Mouse (Mus musculus): ENCODE data around the gene Nudt9. TPM values are rescaled to one million over a fixed set of nuclear protein-coding genes. Genes with fewer than 3 reads are reported as not detected.

Nudt9 gene
- total and polyA plus RNA-seq, 3 experiments, result 61.9 to 116 (median 66.7) TPM

DNA sequence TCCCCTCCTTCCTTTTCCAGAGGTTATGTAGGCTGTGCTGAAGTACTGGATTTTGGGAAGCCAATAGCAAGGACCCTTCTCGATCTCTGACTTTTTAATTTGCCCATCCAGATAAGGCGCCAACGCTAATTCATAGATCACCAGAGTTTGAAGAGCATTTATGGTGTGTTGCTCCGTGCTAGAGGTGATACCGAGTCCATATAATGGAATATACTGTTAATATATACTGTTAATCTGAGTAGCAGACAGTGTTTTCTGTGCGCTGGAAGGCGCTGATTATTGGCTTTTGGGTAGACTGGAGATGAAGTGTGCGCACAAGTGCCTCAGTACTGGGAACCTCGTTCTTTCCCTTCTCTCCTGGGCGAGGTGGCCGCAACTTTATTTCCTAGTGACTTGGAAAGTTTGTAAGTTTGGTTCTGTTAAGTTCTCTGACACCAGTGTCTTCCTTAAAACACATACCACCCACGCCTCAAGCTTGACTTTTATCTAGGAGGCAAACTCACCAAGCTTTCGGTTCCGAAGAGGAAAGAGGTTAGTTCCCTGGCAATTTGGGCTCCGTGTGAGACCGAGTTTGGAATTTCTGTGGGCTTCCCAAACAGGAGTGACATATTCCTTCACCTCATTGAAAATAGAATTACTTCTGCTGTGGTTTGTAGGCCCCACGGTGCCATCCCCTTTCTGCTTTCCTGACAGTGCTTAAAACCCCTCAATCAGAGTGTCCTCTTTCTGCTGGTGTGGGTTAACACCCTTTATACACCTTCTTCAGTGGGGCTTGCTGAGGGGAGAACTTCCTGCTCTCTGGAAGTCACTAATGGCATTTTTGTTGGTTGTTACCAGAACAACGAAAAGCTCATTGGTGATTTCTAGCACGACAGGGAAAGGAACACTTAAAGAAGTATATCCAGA lies 1.3 kb downstream of the Nudt9 start:
- no peaks in the 10 kb centered on the region for H3K9me3 ChIP-seq (replicated peaks)
- TF ChIP-seq CTCF (IDR thresholded peaks at IDR 0.05; ENCODE audit: low read depth, low read length) (no peak), POLR2AphosphoS5 (IDR thresholded peaks at IDR 0.05; ENCODE audit: insufficient replicate concordance, low read depth, low read length) (no peak), TAL1 (conservative IDR thresholded peaks at IDR 0.05; ENCODE audit: low read depth, low read length) (no peak), GATA2 (IDR thresholded peaks at IDR 0.05; ENCODE audit: borderline replicate concordance, low read depth, low read length) (no peak), GATA1 (IDR thresholded peaks at IDR 0.05; ENCODE audit: borderline replicate concordance, low read length) (no peak)
- H3K4me1 ChIP-seq (ENCODE audit: insufficient read depth, low read depth, low read length), result peaks cover 32% of the 10 kb centered on the region
- H3K36me3 ChIP-seq (replicated peaks), result peaks cover 31% of the 10 kb centered on the region
- H3K27me3 ChIP-seq (ENCODE audit: insufficient read depth, low read length), result no peaks in the 10 kb centered on the region
- peak; percentile 10 for DNase-seq (ENCODE audit: low spot score)
- ATAC-seq (ENCODE audit: extremely low read depth, insufficient number of reproducible peaks, low FRiP score, poor library complexity, severe bottlenecking), result no peak
- peak overlapping the region; percentile 96 for H3K4me3 ChIP-seq (ENCODE audit: low read depth, low read length)

DNA sequence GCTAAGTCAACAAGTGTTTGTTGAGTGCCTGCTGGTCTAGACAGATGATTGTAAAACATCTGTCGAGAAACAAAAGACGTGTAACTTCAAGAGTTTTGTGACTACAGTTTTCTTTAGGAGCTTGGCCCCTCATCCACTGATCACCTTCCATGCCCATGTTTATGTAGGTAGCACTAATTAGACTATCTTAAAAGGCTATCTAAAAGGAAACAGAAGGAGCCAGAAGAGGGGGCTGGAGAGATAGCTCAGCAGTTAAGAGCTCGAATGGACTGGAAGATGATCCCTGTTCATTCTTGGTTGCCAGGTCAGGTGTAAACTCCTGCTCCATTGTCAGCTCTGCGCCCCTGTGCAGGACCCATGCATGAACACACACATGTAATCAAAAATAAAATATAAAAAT lies 2.0 kb downstream of the Nudt9 start:
- Histone ChIP-seq H3K4me3 (ENCODE audit: low read depth, low read length) (peak overlapping the region; percentile 96; the same call in 1 of the 2 replicates), H3K4me1 (ENCODE audit: insufficient read depth, low read depth, low read length) (peaks cover 37% of the 10 kb centered on the region), H3K9me3 (replicated peaks) (no peaks in the 10 kb centered on the region), H3K27me3 (ENCODE audit: insufficient read depth, low read length) (no peaks in the 10 kb centered on the region), H3K36me3 (replicated peaks) (peaks cover 36% of the 10 kb centered on the region)
- no peak for TF ChIP-seq CTCF (IDR thresholded peaks at IDR 0.05; ENCODE audit: low read depth, low read length)
- no peak for TF ChIP-seq TAL1 (conservative IDR thresholded peaks at IDR 0.05; ENCODE audit: low read depth, low read length)
- no peak for TF ChIP-seq POLR2AphosphoS5 (IDR thresholded peaks at IDR 0.05; ENCODE audit: insufficient replicate concordance, low read depth, low read length)
- no peak for TF ChIP-seq GATA1 (IDR thresholded peaks at IDR 0.05; ENCODE audit: borderline replicate concordance, low read length)
- no peak for TF ChIP-seq GATA2 (IDR thresholded peaks at IDR 0.05; ENCODE audit: borderline replicate concordance, low read depth, low read length)
- ATAC-seq (ENCODE audit: extremely low read depth, insufficient number of reproducible peaks, low FRiP score, poor library complexity, severe bottlenecking) (peak; percentile 12; the same call in 1 of the 2 replicates), DNase-seq (ENCODE audit: low spot score) (no peak)

DNA sequence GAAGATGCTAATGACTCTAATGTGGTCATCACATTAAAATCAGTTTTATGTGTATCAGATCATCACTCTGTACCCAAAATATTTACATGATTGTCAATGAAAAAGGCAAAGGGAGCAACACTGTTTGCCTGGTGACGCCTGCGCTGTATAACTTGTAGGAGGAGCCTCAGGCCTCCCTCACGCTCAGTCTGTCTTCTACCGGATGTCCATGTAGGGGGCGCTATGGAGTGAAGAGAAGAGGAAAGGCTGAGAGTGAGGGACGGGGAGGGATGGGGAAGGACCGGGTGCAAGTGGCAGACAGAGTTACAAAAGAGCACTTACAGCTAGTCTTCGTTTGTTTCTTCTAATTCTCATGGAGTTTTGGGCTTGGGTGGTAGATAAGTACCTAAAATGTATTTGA lies 6.8 kb downstream of the Nudt9 start:
- Histone ChIP-seq H3K4me3 (ENCODE audit: low read depth, low read length) (no peak overlapping the region), H3K27me3 (ENCODE audit: insufficient read depth, low read length) (no peaks in the 10 kb centered on the region), H3K9me3 (replicated peaks) (no peaks in the 10 kb centered on the region), H3K36me3 (replicated peaks) (peaks cover 74% of the 10 kb centered on the region), H3K4me1 (ENCODE audit: insufficient read depth, low read depth, low read length) (peaks cover 57% of the 10 kb centered on the region)
- DNase-seq (ENCODE audit: low spot score) (peak; percentile 18), ATAC-seq (ENCODE audit: extremely low read depth, insufficient number of reproducible peaks, low FRiP score, poor library complexity, severe bottlenecking) (no peak)
- TF ChIP-seq CTCF (IDR thresholded peaks at IDR 0.05; ENCODE audit: low read depth, low read length) (peak; percentile 22; the same call in 1 of the 2 replicates), TAL1 (conservative IDR thresholded peaks at IDR 0.05; ENCODE audit: low read depth, low read length) (no peak)

GRCm38 (mm10) chr5:104054938-104055337 lies 8.8 kb downstream of the Nudt9 start:
- Histone ChIP-seq H3K36me3 (replicated peaks) (peaks cover 90% of the 10 kb centered on the region), H3K9me3 (replicated peaks) (no peaks in the 10 kb centered on the region), H3K27me3 (ENCODE audit: insufficient read depth, low read length) (no peaks in the 10 kb centered on the region), H3K4me3 (ENCODE audit: low read depth, low read length) (no peak overlapping the region; the same call in 1 of the 2 replicates), H3K4me1 (ENCODE audit: insufficient read depth, low read depth, low read length) (peaks cover 56% of the 10 kb centered on the region)
- no peak for TF ChIP-seq GATA1 (IDR thresholded peaks at IDR 0.05; ENCODE audit: borderline replicate concordance, low read length)
- no peak for TF ChIP-seq POLR2AphosphoS5 (IDR thresholded peaks at IDR 0.05; ENCODE audit: insufficient replicate concordance, low read depth, low read length)
- TF ChIP-seq GATA2 (IDR thresholded peaks at IDR 0.05; ENCODE audit: borderline replicate concordance, low read depth, low read length), result no peak
- TF ChIP-seq CTCF (IDR thresholded peaks at IDR 0.05; ENCODE audit: low read depth, low read length), result no peak
- TF ChIP-seq TAL1 (conservative IDR thresholded peaks at IDR 0.05; ENCODE audit: low read depth, low read length), result peak; percentile 57
- DNase-seq (ENCODE audit: low spot score) (peak; percentile 21), ATAC-seq (ENCODE audit: extremely low read depth, insufficient number of reproducible peaks, low FRiP score, poor library complexity, severe bottlenecking) (peak; percentile 84)

GRCm38 (mm10) chr5:104055816-104056215 lies 9.7 kb downstream of the Nudt9 start:
- no peaks in the 10 kb centered on the region for H3K27me3 ChIP-seq (ENCODE audit: insufficient read depth, low read length)
- no peaks in the 10 kb centered on the region for H3K9me3 ChIP-seq (replicated peaks)
- H3K4me1 ChIP-seq (ENCODE audit: insufficient read depth, low read depth, low read length), result peaks cover 59% of the 10 kb centered on the region
- peak overlapping the region; percentile 18; the same call in 1 of the 2 replicates for H3K4me3 ChIP-seq (ENCODE audit: low read depth, low read length)
- DNase-seq (ENCODE audit: low spot score) (no peak), ATAC-seq (ENCODE audit: extremely low read depth, insufficient number of reproducible peaks, low FRiP score, poor library complexity, severe bottlenecking) (0 out of 2 replicates have a peak, but pooled peaks have one; percentile 18)
- TF ChIP-seq TAL1 (conservative IDR thresholded peaks at IDR 0.05; ENCODE audit: low read depth, low read length), result no peak
- TF ChIP-seq GATA1 (IDR thresholded peaks at IDR 0.05; ENCODE audit: borderline replicate concordance, low read length), result no peak
- no peak for TF ChIP-seq GATA2 (IDR thresholded peaks at IDR 0.05; ENCODE audit: borderline replicate concordance, low read depth, low read length)
- no peak for TF ChIP-seq POLR2AphosphoS5 (IDR thresholded peaks at IDR 0.05; ENCODE audit: insufficient replicate concordance, low read depth, low read length)
- TF ChIP-seq CTCF (IDR thresholded peaks at IDR 0.05; ENCODE audit: low read depth, low read length), result no peak
- peaks cover 90% of the 10 kb centered on the region for H3K36me3 ChIP-seq (replicated peaks)

- H3K4me3 ChIP-seq (ENCODE audit: low read depth, low read length), result no peak overlapping the region
- H3K4me1 ChIP-seq (ENCODE audit: insufficient read depth, low read depth, low read length), result peaks cover 63% of the 10 kb centered on the region
- no peak for TF ChIP-seq GATA1 (IDR thresholded peaks at IDR 0.05; ENCODE audit: borderline replicate concordance, low read length)
- no peak for TF ChIP-seq CTCF (IDR thresholded peaks at IDR 0.05; ENCODE audit: low read depth, low read length)
- TF ChIP-seq TAL1 (conservative IDR thresholded peaks at IDR 0.05; ENCODE audit: low read depth, low read length), result no peak
- TF ChIP-seq POLR2AphosphoS5 (IDR thresholded peaks at IDR 0.05; ENCODE audit: insufficient replicate concordance, low read depth, low read length), result no peak
- no peak for TF ChIP-seq GATA2 (IDR thresholded peaks at IDR 0.05; ENCODE audit: borderline replicate concordance, low read depth, low read length)
- peak; percentile 37; the same call in 1 of the 2 replicates for ATAC-seq (ENCODE audit: extremely low read depth, insufficient number of reproducible peaks, low FRiP score, poor library complexity, severe bottlenecking)
- DNase-seq (ENCODE audit: low spot score), result peak; percentile 11
- H3K9me3 ChIP-seq (replicated peaks), result no peaks in the 10 kb centered on the region
- peaks cover 90% of the 10 kb centered on the region for H3K36me3 ChIP-seq (replicated peaks)
- H3K27me3 ChIP-seq (ENCODE audit: insufficient read depth, low read length), result no peaks in the 10 kb centered on the region
Measured at GRCm38 (mm10) chr5:104056295-104056694, 10.2 kb downstream of the Nudt9 start.
